Mouse (Mus musculus) neural tube, embryonic 15.5 days (tissue): Measurements from ENCODE around the gene Spg11. TPM values are rescaled to one million over a fixed set of nuclear protein-coding genes. Genes with fewer than 3 reads are reported as not detected.

Experiments
- ATAC-seq: fragments of 200-750 bp; cut with Nextera tagmentation; 2 replicates; pipeline ENCODE4 v1.8.0; 2017; ENCODE audit warnings: mild to moderate bottlenecking, moderate TSS enrichment, moderate library complexity; ENCODE audit not compliant: low FRiP score
- H3K27ac ChIP-seq: fragments of 300-500 bp; sonication (generic); replicated peaks from 2 replicates; pipeline ENCODE4 v1.5.1; 2015; ENCODE audit warnings: mild to moderate bottlenecking, inconsistent platforms
- H3K27me3 ChIP-seq: fragments of 300-500 bp; sonication (generic); replicated peaks from 2 replicates; pipeline ENCODE4 v1.6.1; 2015; ENCODE audit warnings: inconsistent platforms
- H3K36me3 ChIP-seq: fragments of 300-500 bp; sonication (generic); 2 replicates; pipeline ENCODE4 v1.6.1; 2015; ENCODE audit warnings: inconsistent platforms
- H3K4me1 ChIP-seq: fragments of 300-500 bp; sonication (generic); 2 replicates; pipeline ENCODE4 v1.6.1; 2015; ENCODE audit warnings: inconsistent platforms
- H3K4me2 ChIP-seq: fragments of 300-500 bp; sonication (generic); 2 replicates; pipeline ENCODE4 v1.6.1; 2015; ENCODE audit warnings: inconsistent platforms, mild to moderate bottlenecking, moderate library complexity
- H3K4me3 ChIP-seq: fragments of 300-500 bp; sonication (generic); replicated peaks from 2 replicates; pipeline ENCODE4 v1.5.1; 2015; ENCODE audit warnings: mild to moderate bottlenecking, inconsistent platforms
- H3K9ac ChIP-seq: fragments of 300-500 bp; sonication (generic); replicated peaks from 2 replicates; pipeline ENCODE4 v1.6.1; 2015; ENCODE audit warnings: mild to moderate bottlenecking, inconsistent platforms
- H3K9me3 ChIP-seq: fragments of 300-500 bp; sonication (generic); replicated peaks from 2 replicates; pipeline ENCODE4 v1.6.1; 2016; ENCODE audit warnings: inconsistent platforms
- WGBS: fragments of 180-500 bp; shearing (Covaris S2); methylation state at CpG from one replicate; pipeline ENCODE4 v1.1.7; 2015; ENCODE audit warnings: mixed read lengths; 5-methylcytosine and 5-hydroxymethylcytosine counted together
- polyA plus RNA-seq: library from polyadenylated mRNA; unstranded; fragments of >200 nt; fragmentation: Nextera tagmentation; extraction: Ambion mirVana; gene quantifications from 2 replicates; pipeline ENCODE4 v1.2.1, GENCODE M21; 2015

The Spg11 gene
- 5.8 and 6.6 TPM in 2 replicates for polyA plus RNA-seq

GRCm38 (mm10) chr2:122117961-122118958 lies at the start of gene Spg11:
Spg11 (minus strand) TSS chr2:122118386.
- Histone ChIP-seq H3K4me1 (peaks cover 16% of the 10 kb centered on the region), H3K9me3 (no peaks in the 10 kb centered on the region), H3K27me3 (no peaks in the 10 kb centered on the region), H3K27ac (peak within 1 kb of the TSS; percentile 97), H3K4me2 (peak within 1 kb of the TSS; percentile 65), H3K9ac (peak within 1 kb of the TSS; percentile 94), H3K36me3 (peaks cover 9% of the 10 kb centered on the region), H3K4me3 (peak within 1 kb of the TSS; percentile 81)
- ATAC-seq = peak; percentile 100
- under 1% methylated on average over 47 of the region's 47 CpGs for WGBS

- WGBS = 86% methylated on average over 11 of the region's 11 CpGs
- no peak overlapping the region for H3K4me2 ChIP-seq
- no peak overlapping the region for H3K9ac ChIP-seq
- no peak for ATAC-seq
- H3K36me3 ChIP-seq = no peaks in the 10 kb centered on the region
- no peaks in the 10 kb centered on the region for H3K27me3 ChIP-seq
- H3K9me3 ChIP-seq = no peaks in the 10 kb centered on the region
- H3K4me1 ChIP-seq = no peaks in the 10 kb centered on the region
- no peak overlapping the region for H3K27ac ChIP-seq
- H3K4me3 ChIP-seq = no peak overlapping the region
Measured at GRCm38 (mm10) chr2:122164293-122164692, 46.1 kb upstream of the Spg11 start.

- WGBS = 84% methylated on average over 13 of the region's 13 CpGs
- no peak overlapping the region for H3K9ac ChIP-seq
- H3K27ac ChIP-seq = no peak overlapping the region
- no peak overlapping the region for H3K4me3 ChIP-seq
- no peaks in the 10 kb centered on the region for H3K27me3 ChIP-seq
- no peak overlapping the region for H3K4me2 ChIP-seq
- H3K9me3 ChIP-seq = no peaks in the 10 kb centered on the region
- no peaks in the 10 kb centered on the region for H3K36me3 ChIP-seq
- no peak for ATAC-seq
- H3K4me1 ChIP-seq = no peaks in the 10 kb centered on the region
Measured at GRCm38 (mm10) chr2:122163430-122164195, 45.4 kb upstream of the Spg11 start.

GRCm38 (mm10) chr2:122162529-122162928 lies 44.3 kb upstream of the Spg11 start:
- Histone ChIP-seq H3K4me3 (no peak overlapping the region), H3K27ac (no peak overlapping the region), H3K27me3 (no peaks in the 10 kb centered on the region), H3K4me2 (no peak overlapping the region), H3K36me3 (no peaks in the 10 kb centered on the region), H3K4me1 (no peaks in the 10 kb centered on the region), H3K9ac (no peak overlapping the region), H3K9me3 (no peaks in the 10 kb centered on the region)
- no peak for ATAC-seq
- WGBS = 81% methylated on average over 2 of the region's 2 CpGs

GRCm38 (mm10) chr2:122161542-122161941 lies 43.4 kb upstream of the Spg11 start:
- 34% methylated on average over 4 of the region's 4 CpGs for WGBS
- H3K4me3 ChIP-seq = no peak overlapping the region
- H3K36me3 ChIP-seq = no peaks in the 10 kb centered on the region
- no peak overlapping the region for H3K9ac ChIP-seq
- no peaks in the 10 kb centered on the region for H3K4me1 ChIP-seq
- H3K9me3 ChIP-seq = no peaks in the 10 kb centered on the region
- H3K4me2 ChIP-seq = no peak overlapping the region
- H3K27me3 ChIP-seq = no peaks in the 10 kb centered on the region
- ATAC-seq = no peak
- no peak overlapping the region for H3K27ac ChIP-seq

GRCm38 (mm10) chr2:122160680-122161079 lies 42.5 kb upstream of the Spg11 start, which contains the start of gene Trim69:
Trim69 (plus strand) TSS chr2:122160700.
- Histone ChIP-seq H3K9me3 (no peaks in the 10 kb centered on the region), H3K4me2 (no peak within 1 kb of the TSS), H3K36me3 (no peaks in the 10 kb centered on the region), H3K27me3 (no peaks in the 10 kb centered on the region), H3K4me1 (no peaks in the 10 kb centered on the region), H3K4me3 (no peak within 1 kb of the TSS), H3K9ac (no peak within 1 kb of the TSS), H3K27ac (no peak within 1 kb of the TSS)
- ATAC-seq = 0 out of 2 replicates have a peak, but pooled peaks have one; percentile 50
- 44% methylated on average over 2 of the region's 2 CpGs for WGBS

- Histone ChIP-seq H3K36me3 (no peaks in the 10 kb centered on the region), H3K4me2 (no peak overlapping the region), H3K27ac (no peak overlapping the region), H3K9ac (no peak overlapping the region), H3K4me3 (no peak overlapping the region), H3K27me3 (no peaks in the 10 kb centered on the region), H3K4me1 (no peaks in the 10 kb centered on the region), H3K9me3 (no peaks in the 10 kb centered on the region)
- no peak for ATAC-seq
- WGBS = 79% methylated on average over 6 of the region's 6 CpGs
Measured at GRCm38 (mm10) chr2:122159667-122160066, 41.5 kb upstream of the Spg11 start.

- no peaks in the 10 kb centered on the region for H3K9me3 ChIP-seq
- no peaks in the 10 kb centered on the region for H3K36me3 ChIP-seq
- WGBS = 65% methylated on average over 6 of the region's 6 CpGs
- no peaks in the 10 kb centered on the region for H3K27me3 ChIP-seq
- H3K4me2 ChIP-seq = no peak overlapping the region
- H3K9ac ChIP-seq = no peak overlapping the region
- H3K27ac ChIP-seq = no peak overlapping the region
- ATAC-seq = no peak
- no peak overlapping the region for H3K4me3 ChIP-seq
- no peaks in the 10 kb centered on the region for H3K4me1 ChIP-seq
Measured at GRCm38 (mm10) chr2:122158362-122158802, 40.2 kb upstream of the Spg11 start.

- ATAC-seq = no peak
- no peak overlapping the region for H3K4me3 ChIP-seq
- H3K9me3 ChIP-seq = no peaks in the 10 kb centered on the region
- no peak overlapping the region for H3K4me2 ChIP-seq
- no peaks in the 10 kb centered on the region for H3K27me3 ChIP-seq
- H3K36me3 ChIP-seq = no peaks in the 10 kb centered on the region
- H3K27ac ChIP-seq = no peak overlapping the region
- H3K4me1 ChIP-seq = no peaks in the 10 kb centered on the region
- H3K9ac ChIP-seq = no peak overlapping the region
Measured at GRCm38 (mm10) chr2:122157561-122157960, 39.4 kb upstream of the Spg11 start.

GRCm38 (mm10) chr2:122156051-122156700 lies 38.0 kb upstream of the Spg11 start:
- H3K4me3 ChIP-seq = no peak overlapping the region
- no peaks in the 10 kb centered on the region for H3K4me1 ChIP-seq
- H3K4me2 ChIP-seq = no peak overlapping the region
- no peaks in the 10 kb centered on the region for H3K27me3 ChIP-seq
- 96% methylated on average over 4 of the region's 4 CpGs for WGBS
- no peaks in the 10 kb centered on the region for H3K36me3 ChIP-seq
- no peak for ATAC-seq
- H3K9ac ChIP-seq = no peak overlapping the region
- H3K27ac ChIP-seq = no peak overlapping the region
- H3K9me3 ChIP-seq = no peaks in the 10 kb centered on the region

- Histone ChIP-seq H3K9ac (no peak overlapping the region), H3K9me3 (no peaks in the 10 kb centered on the region), H3K4me3 (no peak overlapping the region), H3K27me3 (no peaks in the 10 kb centered on the region), H3K27ac (no peak overlapping the region), H3K4me1 (no peaks in the 10 kb centered on the region), H3K36me3 (no peaks in the 10 kb centered on the region), H3K4me2 (no peak overlapping the region)
- WGBS = 76% methylated on average over 2 of the region's 2 CpGs
- no peak for ATAC-seq
Measured at GRCm38 (mm10) chr2:122155292-122155691, 37.1 kb upstream of the Spg11 start.
